Mouse (Mus musculus) heart, embryonic 10.5 days (tissue): Measurements from ENCODE around the gene Zfp964. TPM values are rescaled to one million over a fixed set of nuclear protein-coding genes. Genes with fewer than 3 reads are reported as not detected.
A peak's percentile ranks its signal among the peaks of the same experiment; 100 is the strongest.
"Not testable (repeated sequence)": the region's sequence is repeated elsewhere in the genome, so short reads cannot be mapped to it uniquely, and the experiment has no call there.

Experiments used
- DNase-seq: peaks from one replicate; pipeline ENCODE4 v3.0.0-alpha.2; 2017; ENCODE audit warnings: low spot score
- H3K27ac ChIP-seq: fragments of 300-500 bp; sonication (generic); 2 replicates; pipeline ENCODE4 v1.5.1; 2016; ENCODE audit warnings: mild to moderate bottlenecking
- H3K27me3 ChIP-seq: fragments of 300-500 bp; sonication (generic); 2 replicates; pipeline ENCODE4 v1.6.1; 2016; ENCODE audit warnings: mild to moderate bottlenecking; ENCODE audit not compliant: poor library complexity, insufficient read depth, severe bottlenecking
- H3K36me3 ChIP-seq: fragments of 300-500 bp; sonication (generic); 2 replicates; pipeline ENCODE4 v1.6.1; 2016; ENCODE audit warnings: mild to moderate bottlenecking, moderate library complexity
- H3K4me1 ChIP-seq: fragments of 300-500 bp; sonication (generic); 2 replicates; pipeline ENCODE4 v1.6.1; 2016; ENCODE audit warnings: mild to moderate bottlenecking
- H3K4me3 ChIP-seq: fragments of 300-500 bp; sonication (generic); 2 replicates; pipeline ENCODE4 v1.5.1; 2016; ENCODE audit warnings: mild to moderate bottlenecking, moderate library complexity
- H3K9me3 ChIP-seq: fragments of 300-500 bp; sonication (generic); 2 replicates; pipeline ENCODE4 v1.6.1; 2016; ENCODE audit warnings: mild to moderate bottlenecking, moderate library complexity
- WGBS: fragments of 180-500 bp; shearing (Covaris S2); methylation state at CpG from one replicate; pipeline ENCODE4 v1.1.7; 2016; 5-methylcytosine and 5-hydroxymethylcytosine counted together
- polyA plus RNA-seq: library from polyadenylated mRNA; unstranded; fragments of >200 nt; fragmentation: Nextera tagmentation; extraction: Ambion mirVana; gene quantifications from 2 replicates; pipeline ENCODE4 v1.2.1, GENCODE M21; 2016

Gene Zfp964
- polyA plus RNA-seq, result 1.3 and 1.4 TPM in 2 replicates

DNA sequence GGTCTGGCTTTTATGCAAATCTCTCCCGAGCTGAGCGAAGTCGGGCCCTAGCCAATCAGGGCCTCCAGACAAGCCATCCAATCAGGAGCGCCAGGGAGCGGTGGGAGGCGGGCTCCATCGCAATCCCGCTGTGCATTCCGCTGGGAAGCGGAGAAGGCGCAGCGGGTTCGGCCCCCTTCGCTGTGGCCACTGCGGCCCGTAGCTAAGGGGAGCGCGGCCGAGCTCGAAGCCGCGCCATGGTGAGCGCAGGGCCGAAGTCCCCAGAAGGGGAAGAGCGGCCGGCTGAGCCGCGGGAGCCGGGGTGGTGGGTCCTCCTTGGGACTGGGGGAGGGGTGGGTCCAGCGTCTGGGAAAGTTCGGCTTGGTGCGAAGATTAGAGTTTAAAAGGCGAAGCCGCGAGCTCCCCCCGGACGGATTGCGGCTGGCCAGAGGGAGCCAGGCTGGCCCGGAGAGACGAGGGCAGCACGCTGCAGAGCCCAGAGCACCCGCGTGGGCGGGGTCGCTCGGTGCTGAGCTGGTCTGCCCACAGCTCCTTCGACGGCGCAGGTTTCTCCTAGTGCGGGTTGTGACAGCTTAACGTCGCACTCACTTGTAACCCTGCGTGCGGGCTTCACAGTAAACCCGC lies at the start of gene Zfp964:
Gene Zfp964 (plus strand): TSS at position 122 of the 624 bp plus-strand sequence.
- H3K4me1 ChIP-seq, result peaks cover 7% of the 10 kb centered on the region
- WGBS, result under 1% methylated on average over 55 of the region's 55 CpGs
- H3K4me3 ChIP-seq, result peak within 1 kb of the TSS; percentile 69
- H3K9me3 ChIP-seq, result no peaks in the 10 kb centered on the region
- peak; percentile 97 for DNase-seq
- H3K27ac ChIP-seq, result peak within 1 kb of the TSS; percentile 92
- peaks cover under 1% of the 10 kb centered on the region; the same call in 1 of the 2 replicates for H3K36me3 ChIP-seq
- H3K27me3 ChIP-seq, result no peaks in the 10 kb centered on the region

DNA sequence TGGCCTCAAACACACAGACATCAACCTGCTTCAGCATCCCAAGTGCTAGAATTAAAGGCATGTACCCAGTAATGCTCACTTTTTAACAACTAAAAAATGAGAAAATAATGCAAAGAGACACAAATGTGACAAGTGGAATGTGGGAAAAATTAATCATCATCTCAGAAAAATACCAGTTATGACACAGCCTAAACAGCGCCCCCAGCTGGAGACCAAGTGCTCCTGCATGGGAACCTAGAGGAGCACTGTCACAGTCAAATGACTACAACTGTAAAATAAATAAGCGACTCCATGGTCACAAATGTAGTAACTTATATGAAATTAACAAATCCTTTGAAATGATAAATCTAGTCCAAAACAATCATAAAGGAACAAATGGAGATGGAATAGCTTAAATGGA lies 39.6 kb upstream of the Zfp964 start:
- Histone ChIP-seq H3K36me3 (peaks cover 82% of the 10 kb centered on the region), H3K27me3 (no peaks in the 10 kb centered on the region), H3K27ac (no peak overlapping the region), H3K9me3 (no peaks in the 10 kb centered on the region), H3K4me1 (no peaks in the 10 kb centered on the region), H3K4me3 (no peak overlapping the region)
- WGBS, result 57% methylated on average over 2 of the region's 2 CpGs
- no peak for DNase-seq

- DNase-seq, result no peak
- H3K9me3 ChIP-seq, result no peaks in the 10 kb centered on the region
- no peaks in the 10 kb centered on the region for H3K4me1 ChIP-seq
- H3K27me3 ChIP-seq, result no peaks in the 10 kb centered on the region
- no peak overlapping the region for H3K27ac ChIP-seq
- 93% methylated on average over 1 of the region's 1 CpGs for WGBS
- H3K4me3 ChIP-seq, result no peak overlapping the region
- peaks cover 49% of the 10 kb centered on the region for H3K36me3 ChIP-seq
Measured at GRCm38 (mm10) chr8:69618078-69618477, 36.2 kb upstream of the Zfp964 start.

GRCm38 (mm10) chr8:69625095-69625789 lies 29.0 kb upstream of the Zfp964 start, which contains the start of gene Zfp868:
Zfp868 (minus strand) TSS chr8:69625548.
- Histone ChIP-seq H3K4me1 (peaks cover 13% of the 10 kb centered on the region; the same call in 1 of the 2 replicates), H3K27ac (peak within 1 kb of the TSS; percentile 99), H3K4me3 (peak within 1 kb of the TSS; percentile 84), H3K36me3 (no peaks in the 10 kb centered on the region), H3K27me3 (no peaks in the 10 kb centered on the region), H3K9me3 (no peaks in the 10 kb centered on the region)
- WGBS, result under 1% methylated on average over 41 of the region's 41 CpGs
- peak; percentile 98 for DNase-seq

DNA sequence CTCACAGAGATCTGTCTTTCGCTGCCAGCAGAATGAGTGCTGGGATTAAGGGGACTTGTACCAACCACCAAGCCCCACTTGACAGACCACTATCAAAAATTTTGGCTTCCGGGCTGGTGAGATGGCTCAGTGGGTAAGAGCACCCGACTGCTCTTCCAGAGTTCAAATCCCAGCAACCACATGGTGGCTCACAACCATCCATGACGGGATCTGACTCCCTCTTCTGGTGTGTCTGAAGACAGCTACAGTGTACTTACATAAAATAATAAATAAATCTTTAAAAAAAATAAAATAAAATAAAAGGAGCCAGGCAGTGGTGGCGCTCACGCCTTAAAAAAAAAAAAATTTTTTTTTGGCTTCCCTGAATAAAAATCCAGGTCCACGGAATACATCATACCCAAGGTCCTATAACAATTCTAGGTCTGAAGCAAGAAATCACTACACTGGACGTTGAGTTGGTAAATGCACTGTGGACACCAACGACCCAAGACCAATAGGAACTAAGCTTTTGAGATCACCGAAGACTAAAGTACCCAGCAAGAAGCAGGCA lies 396 bp upstream of the Zfp964 start:
- Histone ChIP-seq H3K9me3 (no peaks in the 10 kb centered on the region), H3K4me3 (peak overlapping the region; percentile 69), H3K27me3 (no peaks in the 10 kb centered on the region), H3K27ac (peak overlapping the region; percentile 92), H3K4me1 (peaks cover 7% of the 10 kb centered on the region), H3K36me3 (no peaks in the 10 kb centered on the region)
- WGBS, result 45% methylated on average over 10 of the region's 10 CpGs
- DNase-seq, result no peak

DNA sequence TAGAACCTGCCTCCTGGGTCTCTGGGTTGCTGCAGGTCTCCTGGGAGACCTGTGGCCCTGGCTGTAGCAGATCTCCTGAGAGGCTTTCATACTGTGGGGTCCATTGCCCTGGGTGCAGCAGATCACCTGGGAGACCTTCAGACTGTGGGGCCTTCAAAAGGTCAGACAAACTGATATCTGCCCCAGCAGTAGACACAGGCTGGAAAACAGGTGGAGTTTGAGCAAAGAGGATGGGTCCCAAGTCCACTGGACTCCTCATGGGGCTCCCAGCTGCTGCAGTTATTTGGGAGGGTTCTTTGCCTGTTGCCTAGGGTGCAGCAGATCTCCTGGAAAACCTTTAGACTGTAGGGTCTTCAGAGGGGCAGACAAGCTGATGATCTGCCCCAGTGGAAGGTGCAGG lies 7.0 kb downstream of the Zfp964 start:
- no peak for DNase-seq
- peaks cover 27% of the 10 kb centered on the region; the same call in 1 of the 2 replicates for H3K36me3 ChIP-seq
- no peak overlapping the region for H3K27ac ChIP-seq
- no peak overlapping the region for H3K4me3 ChIP-seq
- no peaks in the 10 kb centered on the region for H3K27me3 ChIP-seq
- H3K4me1 ChIP-seq, result no peaks in the 10 kb centered on the region
- peaks cover 5% of the 10 kb centered on the region; the same call in 1 of the 2 replicates for H3K9me3 ChIP-seq

DNA sequence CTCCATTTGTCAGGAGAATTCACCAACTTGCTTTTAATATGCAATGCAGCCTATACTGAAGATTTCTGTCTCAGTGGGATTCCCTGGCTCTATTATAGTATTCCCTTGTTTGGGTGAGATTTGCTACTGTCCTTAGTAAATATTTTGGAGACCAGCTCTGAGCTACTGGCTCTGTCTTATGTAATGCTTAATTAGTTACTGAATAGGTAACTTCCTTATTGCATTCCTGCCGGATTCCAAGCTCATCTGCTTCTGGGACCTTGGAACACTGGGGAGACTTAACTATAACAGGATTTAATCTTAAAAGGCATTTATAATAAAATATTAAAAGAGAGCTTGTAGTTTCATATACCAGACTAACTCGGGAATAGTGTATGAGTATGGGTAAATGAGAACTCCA lies 10.8 kb downstream of the Zfp964 start:
- peaks cover 21% of the 10 kb centered on the region; the same call in 1 of the 2 replicates for H3K36me3 ChIP-seq
- H3K4me1 ChIP-seq, H3K27me3 ChIP-seq, H3K9me3 ChIP-seq, DNase-seq, H3K4me3 ChIP-seq, H3K27ac ChIP-seq: not testable (repeated sequence)
- 70% methylated on average over 2 of the region's 2 CpGs for WGBS

GRCm38 (mm10) chr8:69701810-69702209 lies 47.5 kb downstream of the Zfp964 start:
- WGBS, result 68% methylated on average over 6 of the region's 6 CpGs
- no peaks in the 10 kb centered on the region; the same call in 1 of the 2 replicates for H3K9me3 ChIP-seq
- no peak overlapping the region for H3K27ac ChIP-seq
- H3K4me3 ChIP-seq, result no peak overlapping the region
- H3K36me3 ChIP-seq, result peaks cover 46% of the 10 kb centered on the region
- no peaks in the 10 kb centered on the region for H3K4me1 ChIP-seq
- no peak for DNase-seq
- H3K27me3 ChIP-seq, result no peaks in the 10 kb centered on the region

DNA sequence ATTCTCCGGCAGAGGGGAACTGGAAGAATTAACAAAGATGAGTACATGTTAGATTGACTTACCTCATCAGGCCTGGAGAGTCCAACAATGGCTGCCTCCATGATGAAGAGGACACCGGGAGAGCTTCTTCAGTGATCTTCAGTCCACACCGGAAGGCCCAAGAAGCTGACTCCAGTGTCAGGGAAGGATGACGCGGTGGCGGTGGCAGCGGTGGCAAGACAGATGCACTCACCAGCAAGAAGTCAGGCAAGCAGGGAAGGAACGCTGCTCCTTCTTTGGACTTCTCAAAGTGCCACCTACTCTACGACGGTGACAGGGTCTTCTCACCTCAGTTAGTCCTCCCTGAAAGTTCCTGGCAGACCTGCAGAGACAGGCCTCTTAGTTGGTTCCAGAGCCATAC lies 56.3 kb downstream of the Zfp964 start, which contains the start of gene Zfp869:
Gene Zfp869 (minus strand): TSS at position 101 of the 400 bp plus-strand sequence.
- not testable (repeated sequence) for H3K4me3 ChIP-seq, H3K27ac ChIP-seq, DNase-seq, H3K27me3 ChIP-seq, H3K9me3 ChIP-seq
- WGBS, result 96% methylated on average over 10 of the region's 10 CpGs
- H3K36me3 ChIP-seq, result peaks cover 73% of the 10 kb centered on the region
- peaks cover 13% of the 10 kb centered on the region; the same call in 1 of the 2 replicates for H3K4me1 ChIP-seq

DNA sequence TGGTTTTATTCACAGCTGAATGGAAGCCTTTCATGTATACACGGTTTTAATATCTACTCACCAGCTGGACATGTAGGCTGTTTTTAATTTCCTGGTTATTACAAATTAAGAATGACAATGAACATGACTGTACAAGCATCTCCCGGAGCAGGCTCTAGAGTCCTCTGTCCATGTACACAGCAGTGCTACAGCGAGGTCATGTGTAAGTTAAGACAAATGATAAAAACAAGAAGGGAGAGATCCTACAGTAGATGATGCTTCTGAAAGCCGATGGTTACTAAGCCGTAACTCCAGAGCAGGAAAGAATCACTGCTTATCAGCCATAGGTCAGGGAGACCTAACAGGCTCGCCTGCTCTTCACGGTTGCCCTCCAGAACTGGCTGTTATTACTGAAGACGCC lies 59.2 kb downstream of the Zfp964 start:
- Histone ChIP-seq H3K4me3 (no peak overlapping the region), H3K4me1 (peaks cover 13% of the 10 kb centered on the region; the same call in 1 of the 2 replicates), H3K27me3 (no peaks in the 10 kb centered on the region), H3K36me3 (peaks cover 44% of the 10 kb centered on the region), H3K9me3 (no peaks in the 10 kb centered on the region), H3K27ac (no peak overlapping the region)
- no peak for DNase-seq
- 84% methylated on average over 8 of the region's 8 CpGs for WGBS

DNA sequence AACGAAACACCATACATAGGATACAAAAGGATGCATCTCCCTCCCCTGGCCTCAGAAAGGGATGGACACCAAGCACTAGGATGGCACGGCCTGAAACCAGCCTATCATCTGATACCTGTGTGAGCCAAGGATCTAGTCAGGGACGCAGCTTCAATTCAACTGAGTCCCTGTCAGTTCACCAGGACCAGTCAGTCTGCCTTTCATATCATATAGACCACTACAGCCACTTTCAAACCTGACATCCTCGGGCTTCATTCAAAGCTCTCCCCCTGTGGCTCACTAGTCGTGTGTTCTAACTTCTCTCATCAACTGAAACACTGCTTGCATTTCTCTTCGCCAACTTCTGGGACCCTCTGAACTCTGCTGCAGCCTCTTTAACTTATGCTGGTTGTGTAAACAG lies 61.1 kb downstream of the Zfp964 start:
- 78% methylated on average over 6 of the region's 6 CpGs for WGBS
- H3K27ac ChIP-seq, result no peak overlapping the region
- no peaks in the 10 kb centered on the region for H3K9me3 ChIP-seq
- H3K4me1 ChIP-seq, result peaks cover 13% of the 10 kb centered on the region; the same call in 1 of the 2 replicates
- H3K27me3 ChIP-seq, result no peaks in the 10 kb centered on the region
- DNase-seq, result no peak
- peaks cover 26% of the 10 kb centered on the region for H3K36me3 ChIP-seq
- H3K4me3 ChIP-seq, result peak overlapping the region; percentile 90
